Mouse (Mus musculus) hindbrain, embryonic 15.5 days (tissue): ENCODE measurements at regions not wholly inside any gene's neighbourhood (a gene's known extent, or its start where the extent isn't known, plus 50 kb on each side); places are given as distances from the start of the nearest gene placed in this dataset.

Source experiments
- ATAC-seq: fragments of 200-750 bp; cut with Nextera tagmentation; 2 replicates; pipeline ENCODE4 v1.8.0; 2017; ENCODE audit warnings: low read depth, moderate number of reproducible peaks, moderate TSS enrichment; ENCODE audit not compliant: low FRiP score
- H3K27ac ChIP-seq: fragments of 300-500 bp; sonication (generic); replicated peaks from 2 replicates; pipeline ENCODE4 v1.5.1; 2015; ENCODE audit warnings: mild to moderate bottlenecking, inconsistent platforms
- H3K27me3 ChIP-seq: fragments of 300-500 bp; sonication (generic); 2 replicates; pipeline ENCODE4 v1.6.1; 2015; ENCODE audit warnings: control low read depth, inconsistent platforms
- H3K36me3 ChIP-seq: fragments of 300-500 bp; sonication (generic); 2 replicates; pipeline ENCODE4 v1.6.1; 2015; ENCODE audit warnings: control low read depth, inconsistent platforms
- H3K4me1 ChIP-seq: fragments of 300-500 bp; sonication (generic); replicated peaks from 2 replicates; pipeline ENCODE4 v1.6.1; 2015; ENCODE audit warnings: control low read depth, inconsistent platforms
- H3K4me2 ChIP-seq: fragments of 300-500 bp; sonication (generic); 2 replicates; pipeline ENCODE4 v1.6.1; 2015; ENCODE audit warnings: moderate library complexity, mild to moderate bottlenecking, inconsistent platforms
- H3K4me3 ChIP-seq: fragments of 300-500 bp; sonication (generic); 2 replicates; pipeline ENCODE4 v1.5.1; 2015; ENCODE audit warnings: mild to moderate bottlenecking, inconsistent platforms
- H3K9ac ChIP-seq: fragments of 300-500 bp; sonication (generic); 2 replicates; pipeline ENCODE4 v1.6.1; 2015; ENCODE audit warnings: inconsistent platforms
- H3K9me3 ChIP-seq: fragments of 300-500 bp; sonication (generic); 2 replicates; pipeline ENCODE4 v1.6.1; 2016; ENCODE audit warnings: control low read depth, inconsistent platforms
- WGBS: fragments of 180-500 bp; shearing (Covaris S2); methylation state at CpG from one replicate; pipeline ENCODE4 v1.1.7; 2015; 5-methylcytosine and 5-hydroxymethylcytosine counted together

- Histone ChIP-seq H3K27ac (no peak overlapping the region), H3K4me1 (peaks cover 14% of the 10 kb centered on the region), H3K27me3 (peaks cover 11% of the 10 kb centered on the region; the same call in 1 of the 2 replicates), H3K36me3 (no peaks in the 10 kb centered on the region), H3K9me3 (no peaks in the 10 kb centered on the region), H3K4me2 (no peak overlapping the region), H3K9ac (no peak overlapping the region), H3K4me3 (no peak overlapping the region)
- no peak for ATAC-seq
- 49% methylated on average over 6 of the region's 6 CpGs for WGBS
Measured at GRCm38 (mm10) chr9:61491131-61491712, 119.1 kb downstream of the Tle3 start.

- no peak overlapping the region for H3K4me3 ChIP-seq
- no peak for ATAC-seq
- no peaks in the 10 kb centered on the region for H3K9me3 ChIP-seq
- no peak overlapping the region for H3K9ac ChIP-seq
- no peak overlapping the region for H3K4me2 ChIP-seq
- H3K27me3 ChIP-seq: peaks cover 14% of the 10 kb centered on the region; the same call in 1 of the 2 replicates
- 76% methylated on average over 6 of the region's 6 CpGs for WGBS
- no peak overlapping the region for H3K27ac ChIP-seq
- H3K4me1 ChIP-seq: peaks cover 14% of the 10 kb centered on the region
- no peaks in the 10 kb centered on the region for H3K36me3 ChIP-seq
Measured at GRCm38 (mm10) chr9:61489983-61490382, 117.8 kb downstream of the Tle3 start.

GRCm38 (mm10) chr9:61489147-61489546, 117.0 kb downstream of the Tle3 start:
- Histone ChIP-seq H3K4me2 (no peak overlapping the region), H3K9me3 (no peaks in the 10 kb centered on the region), H3K27me3 (peaks cover 11% of the 10 kb centered on the region; the same call in 1 of the 2 replicates), H3K36me3 (no peaks in the 10 kb centered on the region), H3K27ac (no peak overlapping the region), H3K9ac (no peak overlapping the region), H3K4me1 (peaks cover 14% of the 10 kb centered on the region), H3K4me3 (no peak overlapping the region)
- WGBS: 32% methylated on average over 9 of the region's 9 CpGs
- ATAC-seq: no peak

GRCm38 (mm10) chr9:61487824-61488223, 115.7 kb downstream of the Tle3 start:
- no peak overlapping the region for H3K27ac ChIP-seq
- no peak overlapping the region for H3K4me2 ChIP-seq
- WGBS: 94% methylated on average over 12 of the region's 12 CpGs
- H3K9me3 ChIP-seq: no peaks in the 10 kb centered on the region
- no peaks in the 10 kb centered on the region for H3K36me3 ChIP-seq
- no peak overlapping the region for H3K9ac ChIP-seq
- no peak overlapping the region for H3K4me3 ChIP-seq
- peaks cover 14% of the 10 kb centered on the region for H3K4me1 ChIP-seq
- H3K27me3 ChIP-seq: peaks cover 11% of the 10 kb centered on the region; the same call in 1 of the 2 replicates
- no peak for ATAC-seq

- H3K9ac ChIP-seq: no peak overlapping the region
Measured at GRCm38 (mm10) chr9:61487146-61487545, 115.0 kb downstream of the Tle3 start.

GRCm38 (mm10) chr9:61484391-61484790, 112.2 kb downstream of the Tle3 start:
- Histone ChIP-seq H3K9ac (no peak overlapping the region), H3K36me3 (no peaks in the 10 kb centered on the region), H3K9me3 (no peaks in the 10 kb centered on the region), H3K27me3 (peaks cover 11% of the 10 kb centered on the region; the same call in 1 of the 2 replicates), H3K4me3 (no peak overlapping the region), H3K27ac (no peak overlapping the region), H3K4me2 (no peak overlapping the region), H3K4me1 (peaks cover 9% of the 10 kb centered on the region)
- WGBS: 29% methylated on average over 3 of the region's 3 CpGs
- ATAC-seq: no peak

More at GRCm38 (mm10) chr9:61487146-61487545, 115.0 kb downstream of the Tle3 start:
- Histone ChIP-seq H3K4me2 (no peak overlapping the region), H3K4me3 (no peak overlapping the region), H3K36me3 (no peaks in the 10 kb centered on the region), H3K27me3 (peaks cover 11% of the 10 kb centered on the region; the same call in 1 of the 2 replicates), H3K4me1 (peaks cover 14% of the 10 kb centered on the region), H3K9me3 (no peaks in the 10 kb centered on the region), H3K27ac (no peak overlapping the region)
- WGBS: 42% methylated on average over 7 of the region's 7 CpGs
- no peak for ATAC-seq

GRCm38 (mm10) chr9:61479626-61480025, 107.5 kb downstream of the Tle3 start:
- Histone ChIP-seq H3K36me3 (no peaks in the 10 kb centered on the region), H3K27me3 (0 out of 2 replicates have a peak, but pooled peaks cover 8% of the 10 kb centered on the region), H3K4me1 (peaks cover 12% of the 10 kb centered on the region), H3K9me3 (no peaks in the 10 kb centered on the region), H3K27ac (no peak overlapping the region), H3K4me3 (no peak overlapping the region), H3K4me2 (no peak overlapping the region), H3K9ac (no peak overlapping the region)
- WGBS: 37% methylated on average over 6 of the region's 6 CpGs
- no peak for ATAC-seq

- H3K9me3 ChIP-seq: no peaks in the 10 kb centered on the region
- H3K9ac ChIP-seq: no peak overlapping the region
- H3K4me1 ChIP-seq: peaks cover 12% of the 10 kb centered on the region
- H3K4me2 ChIP-seq: no peak overlapping the region
- no peak overlapping the region for H3K27ac ChIP-seq
- no peak overlapping the region for H3K4me3 ChIP-seq
- 18% methylated on average over 9 of the region's 9 CpGs for WGBS
- H3K36me3 ChIP-seq: no peaks in the 10 kb centered on the region
- H3K27me3 ChIP-seq: 0 out of 2 replicates have a peak, but pooled peaks cover 12% of the 10 kb centered on the region
- no peak for ATAC-seq
Measured at GRCm38 (mm10) chr9:61478862-61479261, 106.7 kb downstream of the Tle3 start.

- no peak overlapping the region for H3K4me2 ChIP-seq
- H3K4me3 ChIP-seq: no peak overlapping the region
- ATAC-seq: no peak
- peaks cover 12% of the 10 kb centered on the region for H3K4me1 ChIP-seq
- no peaks in the 10 kb centered on the region for H3K9me3 ChIP-seq
- no peak overlapping the region for H3K27ac ChIP-seq
- no peaks in the 10 kb centered on the region for H3K36me3 ChIP-seq
- 65% methylated on average over 4 of the region's 4 CpGs for WGBS
- peaks cover 17% of the 10 kb centered on the region; the same call in 1 of the 2 replicates for H3K27me3 ChIP-seq
- no peak overlapping the region for H3K9ac ChIP-seq
Measured at GRCm38 (mm10) chr9:61476351-61476750, 104.2 kb downstream of the Tle3 start.

GRCm38 (mm10) chr9:61470815-61471505, 98.8 kb downstream of the Tle3 start:
- Histone ChIP-seq H3K4me3 (no peak overlapping the region), H3K4me1 (peaks cover 17% of the 10 kb centered on the region), H3K27me3 (peaks cover 10% of the 10 kb centered on the region; the same call in 1 of the 2 replicates), H3K4me2 (no peak overlapping the region), H3K9me3 (no peaks in the 10 kb centered on the region; the same call in 1 of the 2 replicates), H3K9ac (no peak overlapping the region), H3K27ac (no peak overlapping the region), H3K36me3 (no peaks in the 10 kb centered on the region)
- 28% methylated on average over 6 of the region's 6 CpGs for WGBS
- no peak for ATAC-seq

GRCm38 (mm10) chr9:61468897-61469509, 96.8 kb downstream of the Tle3 start:
- 21% methylated on average over 11 of the region's 11 CpGs for WGBS
- H3K4me1 ChIP-seq: peaks cover 17% of the 10 kb centered on the region
- H3K4me2 ChIP-seq: no peak overlapping the region
- H3K9me3 ChIP-seq: peaks cover 5% of the 10 kb centered on the region; the same call in 1 of the 2 replicates
- H3K27me3 ChIP-seq: peaks cover 6% of the 10 kb centered on the region; the same call in 1 of the 2 replicates
- H3K27ac ChIP-seq: peak overlapping the region; percentile 42
- ATAC-seq: peak; percentile 66
- H3K36me3 ChIP-seq: no peaks in the 10 kb centered on the region
- no peak overlapping the region for H3K9ac ChIP-seq
- H3K4me3 ChIP-seq: no peak overlapping the region

- Histone ChIP-seq H3K27ac (peak overlapping the region; percentile 71), H3K36me3 (no peaks in the 10 kb centered on the region), H3K4me3 (no peak overlapping the region), H3K9me3 (peaks cover 5% of the 10 kb centered on the region; the same call in 1 of the 2 replicates), H3K4me2 (no peak overlapping the region), H3K27me3 (0 out of 2 replicates have a peak, but pooled peaks cover 2% of the 10 kb centered on the region), H3K9ac (no peak overlapping the region), H3K4me1 (peaks cover 17% of the 10 kb centered on the region)
- peak; percentile 88 for ATAC-seq
- 14% methylated on average over 6 of the region's 6 CpGs for WGBS
Measured at GRCm38 (mm10) chr9:61468368-61468848, 96.2 kb downstream of the Tle3 start.
